Mouse (Mus musculus): Measurements from ENCODE around the gene Apcs. TPM values are rescaled to one million over a fixed set of nuclear protein-coding genes. Genes with fewer than 3 reads are reported as not detected.

Gene Apcs
- polyA plus RNA-seq (2015; fragmentation: Nextera tagmentation; extraction: Ambion mirVana) = 3.2 and 4.6 TPM in 2 replicates

DNA sequence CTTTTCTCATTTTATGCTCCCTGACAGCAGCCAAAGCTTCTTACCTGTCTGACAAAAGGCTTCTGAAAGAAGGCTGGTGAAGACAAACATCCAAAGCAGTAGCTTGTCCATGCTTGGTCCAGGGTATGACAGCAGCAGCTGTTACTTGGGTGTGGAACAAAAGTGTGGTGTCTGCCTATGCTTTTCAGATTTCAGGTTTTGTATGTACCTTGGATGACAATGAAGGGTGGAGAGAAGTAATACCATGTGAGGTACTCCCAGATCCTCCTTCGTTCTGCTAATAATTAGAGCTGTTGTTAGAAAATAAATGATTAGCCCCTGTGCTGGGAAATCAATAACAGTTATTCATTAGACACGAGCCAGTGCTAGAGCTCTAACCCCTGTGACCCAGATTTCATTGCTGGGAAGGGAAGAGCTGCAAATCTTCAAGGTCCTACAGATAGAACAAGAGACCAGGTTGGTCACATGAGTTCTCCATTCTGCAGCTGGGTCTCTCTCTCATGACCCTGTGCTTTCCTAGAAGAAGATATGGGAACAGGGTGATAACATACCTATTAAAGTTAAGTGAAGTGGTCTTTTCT lies at the start of gene Apcs:
Gene Apcs, minus strand, starts transcription at position 265 of the 581 bp plus-strand sequence.
- Histone ChIP-seq H3K27ac (ENCODE audit: low read length) (no peak within 1 kb of the TSS), H3K36me3 (ENCODE audit: insufficient read depth, low read length) (no peaks in the 10 kb centered on the region), H3K4me3 (ENCODE audit: low read length) (no peak within 1 kb of the TSS), H3K9me3 (ENCODE audit: low read length) (no peaks in the 10 kb centered on the region), H3K4me1 (ENCODE audit: insufficient read depth, low read length) (no peaks in the 10 kb centered on the region), H3K4me2 (replicated peaks; ENCODE audit: low read depth, low read length) (no peak within 1 kb of the TSS), H3K9ac (replicated peaks; ENCODE audit: low read length) (no peak within 1 kb of the TSS), H3K27me3 (ENCODE audit: insufficient read depth, low read length) (no peaks in the 10 kb centered on the region)
- 65% methylated on average over 2 of the region's 2 CpGs for WGBS
- ATAC-seq (ENCODE audit: low FRiP score, low TSS enrichment) = no peak

DNA sequence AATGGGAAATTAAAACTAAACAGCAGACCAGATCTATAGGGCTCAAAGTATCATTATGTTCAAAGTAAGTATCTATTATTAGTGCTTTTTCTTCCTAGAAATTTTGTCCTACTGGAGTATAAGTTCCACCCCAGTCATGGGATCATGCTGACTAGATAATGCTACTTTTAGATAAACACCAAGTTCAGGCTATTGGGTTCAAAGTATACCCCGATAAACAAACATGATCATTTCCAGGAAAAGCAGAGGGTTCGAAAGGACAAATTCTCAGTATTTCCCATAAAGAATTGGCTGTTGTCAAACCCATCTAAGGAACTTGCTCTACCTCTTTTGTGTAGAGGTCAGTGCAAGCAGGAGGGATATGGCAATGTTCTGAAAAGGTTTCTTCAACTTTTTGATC lies 37.4 kb upstream of the Apcs start:
- Histone ChIP-seq H3K4me1 (ENCODE audit: insufficient read depth, low read length) (no peaks in the 10 kb centered on the region), H3K4me2 (replicated peaks; ENCODE audit: low read depth, low read length) (no peak overlapping the region), H3K9me3 (ENCODE audit: low read length) (no peaks in the 10 kb centered on the region), H3K36me3 (ENCODE audit: insufficient read depth, low read length) (no peaks in the 10 kb centered on the region), H3K4me3 (ENCODE audit: low read length) (no peak overlapping the region), H3K27ac (ENCODE audit: low read length) (no peak overlapping the region), H3K9ac (replicated peaks; ENCODE audit: low read length) (no peak overlapping the region), H3K27me3 (ENCODE audit: insufficient read depth, low read length) (no peaks in the 10 kb centered on the region)
- ATAC-seq (ENCODE audit: low FRiP score, low TSS enrichment) = no peak
- WGBS = 92% methylated on average over 2 of the region's 2 CpGs

DNA sequence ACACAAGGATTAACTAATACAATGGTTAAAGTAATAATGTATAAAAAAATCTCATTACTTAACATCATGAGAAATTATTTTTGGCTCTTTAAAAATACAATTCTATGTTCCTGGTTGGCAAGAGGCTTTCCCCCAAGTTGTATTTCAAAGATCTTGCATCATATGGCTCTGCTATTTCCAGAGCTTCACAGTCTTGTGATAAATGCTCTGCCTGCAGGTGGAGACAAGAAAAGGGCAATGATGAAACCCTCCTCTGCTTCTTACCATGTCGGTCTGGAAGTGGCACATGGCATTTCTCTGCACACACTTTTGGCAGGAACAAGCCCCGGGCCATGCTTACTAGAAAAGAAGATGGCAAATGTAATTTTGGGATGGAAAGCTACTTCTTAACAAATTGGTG lies 23.6 kb upstream of the Apcs start:
- H3K36me3 ChIP-seq (ENCODE audit: insufficient read depth, low read length) = no peaks in the 10 kb centered on the region
- H3K4me3 ChIP-seq (ENCODE audit: low read length) = no peak overlapping the region

DNA sequence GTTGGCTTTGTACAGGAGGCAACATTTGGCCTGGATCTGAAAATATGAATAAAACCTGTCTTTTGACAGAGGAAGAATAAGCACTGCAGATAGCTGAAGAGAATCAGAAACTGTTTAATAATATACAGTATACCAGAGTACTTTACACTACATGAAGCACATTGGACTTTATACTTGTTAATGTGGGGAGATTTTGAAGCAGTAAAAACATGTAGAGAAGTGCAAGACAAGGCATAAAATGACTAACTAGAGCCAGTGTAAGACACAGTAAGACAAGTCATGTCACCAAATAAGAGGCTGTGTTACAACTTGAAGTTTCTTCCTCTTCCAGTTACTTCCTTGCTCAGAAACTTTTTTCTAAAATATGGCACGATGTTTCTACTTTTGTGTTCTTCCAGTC lies 22.3 kb upstream of the Apcs start:
- Histone ChIP-seq H3K9me3 (ENCODE audit: low read length) (no peaks in the 10 kb centered on the region), H3K27me3 (ENCODE audit: insufficient read depth, low read length) (no peaks in the 10 kb centered on the region), H3K36me3 (ENCODE audit: insufficient read depth, low read length) (no peaks in the 10 kb centered on the region), H3K9ac (replicated peaks; ENCODE audit: low read length) (no peak overlapping the region), H3K27ac (ENCODE audit: low read length) (no peak overlapping the region), H3K4me2 (replicated peaks; ENCODE audit: low read depth, low read length) (no peak overlapping the region), H3K4me1 (ENCODE audit: insufficient read depth, low read length) (no peaks in the 10 kb centered on the region), H3K4me3 (ENCODE audit: low read length) (no peak overlapping the region)
- ATAC-seq (ENCODE audit: low FRiP score, low TSS enrichment) = no peak
- 79% methylated on average over 1 of the region's 1 CpGs for WGBS

More for the DNA sequence above, 23.6 kb upstream of the Apcs start:
- Histone ChIP-seq H3K4me2 (replicated peaks; ENCODE audit: low read depth, low read length) (no peak overlapping the region), H3K27me3 (ENCODE audit: insufficient read depth, low read length) (no peaks in the 10 kb centered on the region), H3K4me1 (ENCODE audit: insufficient read depth, low read length) (no peaks in the 10 kb centered on the region), H3K27ac (ENCODE audit: low read length) (no peak overlapping the region), H3K9ac (replicated peaks; ENCODE audit: low read length) (no peak overlapping the region), H3K9me3 (ENCODE audit: low read length) (no peaks in the 10 kb centered on the region)
- no peak for ATAC-seq (ENCODE audit: low FRiP score, low TSS enrichment)
- WGBS = 82% methylated on average over 2 of the region's 2 CpGs

DNA sequence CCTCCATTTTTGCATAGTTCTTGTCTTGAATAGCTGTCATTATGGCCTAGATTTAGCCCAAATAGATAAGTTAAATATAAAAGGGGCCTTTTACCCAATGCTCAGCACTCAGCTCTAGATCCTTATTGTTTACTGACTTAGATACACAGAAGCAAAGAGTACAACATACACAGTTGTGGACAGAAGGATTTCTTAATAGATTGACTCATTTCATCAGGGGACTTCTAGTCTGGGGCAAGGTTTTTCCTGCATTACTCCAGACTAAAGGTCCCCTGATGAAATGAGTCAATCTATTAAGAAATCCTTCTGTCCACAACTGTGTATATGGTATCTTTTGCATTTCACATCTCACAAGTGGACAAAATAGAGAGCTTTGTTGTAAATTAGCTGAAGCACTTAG lies 8.5 kb upstream of the Apcs start:
- no peaks in the 10 kb centered on the region for H3K4me1 ChIP-seq (ENCODE audit: insufficient read depth, low read length)
- H3K9ac ChIP-seq (replicated peaks; ENCODE audit: low read length) = no peak overlapping the region
- ATAC-seq (ENCODE audit: low FRiP score, low TSS enrichment) = no peak
- no peaks in the 10 kb centered on the region for H3K27me3 ChIP-seq (ENCODE audit: insufficient read depth, low read length)
- H3K4me2 ChIP-seq (replicated peaks; ENCODE audit: low read depth, low read length) = no peak overlapping the region
- H3K9me3 ChIP-seq (ENCODE audit: low read length) = no peaks in the 10 kb centered on the region
- H3K36me3 ChIP-seq (ENCODE audit: insufficient read depth, low read length) = no peaks in the 10 kb centered on the region
- H3K27ac ChIP-seq (ENCODE audit: low read length) = no peak overlapping the region
- H3K4me3 ChIP-seq (ENCODE audit: low read length) = no peak overlapping the region

DNA sequence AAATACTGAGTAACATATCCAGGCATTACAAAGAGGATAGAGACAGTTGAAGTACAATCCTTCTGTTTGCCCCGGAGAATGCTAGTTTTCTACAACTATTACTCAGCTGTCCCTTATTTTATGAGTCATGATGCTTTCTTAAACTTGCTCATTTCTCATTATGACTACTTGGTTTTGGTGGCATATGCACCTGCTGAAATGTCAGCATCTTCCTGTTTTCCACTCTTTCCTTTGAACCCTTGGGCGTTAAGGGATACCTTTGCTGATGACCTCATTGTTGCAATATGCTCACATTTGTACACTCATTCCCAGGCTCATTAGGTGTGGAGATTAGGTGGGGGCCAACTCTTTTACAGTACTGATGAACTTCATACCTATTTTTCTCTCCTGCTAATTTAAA lies 594 bp upstream of the Apcs start:
- H3K27me3 ChIP-seq (ENCODE audit: insufficient read depth, low read length) = no peaks in the 10 kb centered on the region
- H3K4me2 ChIP-seq (replicated peaks; ENCODE audit: low read depth, low read length) = no peak overlapping the region
- H3K36me3 ChIP-seq (ENCODE audit: insufficient read depth, low read length) = no peaks in the 10 kb centered on the region
- ATAC-seq (ENCODE audit: low FRiP score, low TSS enrichment) = no peak
- H3K9ac ChIP-seq (replicated peaks; ENCODE audit: low read length) = no peak overlapping the region
- H3K4me1 ChIP-seq (ENCODE audit: insufficient read depth, low read length) = no peaks in the 10 kb centered on the region
- no peak overlapping the region for H3K4me3 ChIP-seq (ENCODE audit: low read length)
- H3K27ac ChIP-seq (ENCODE audit: low read length) = no peak overlapping the region
- WGBS = 83% methylated on average over 2 of the region's 2 CpGs
- no peaks in the 10 kb centered on the region for H3K9me3 ChIP-seq (ENCODE audit: low read length)

GRCm38 (mm10) chr1:172876675-172877074 lies 18.2 kb downstream of the Apcs start:
- Histone ChIP-seq H3K9ac (replicated peaks; ENCODE audit: low read length) (no peak overlapping the region), H3K27me3 (ENCODE audit: insufficient read depth, low read length) (no peaks in the 10 kb centered on the region), H3K4me3 (ENCODE audit: low read length) (no peak overlapping the region), H3K4me1 (ENCODE audit: insufficient read depth, low read length) (no peaks in the 10 kb centered on the region), H3K27ac (ENCODE audit: low read length) (no peak overlapping the region), H3K36me3 (ENCODE audit: insufficient read depth, low read length) (no peaks in the 10 kb centered on the region), H3K4me2 (replicated peaks; ENCODE audit: low read depth, low read length) (no peak overlapping the region), H3K9me3 (ENCODE audit: low read length) (no peaks in the 10 kb centered on the region)
- WGBS = 61% methylated on average over 1 of the region's 1 CpGs
- ATAC-seq (ENCODE audit: low FRiP score, low TSS enrichment) = 0 out of 2 replicates have a peak, but pooled peaks have one; percentile 27

DNA sequence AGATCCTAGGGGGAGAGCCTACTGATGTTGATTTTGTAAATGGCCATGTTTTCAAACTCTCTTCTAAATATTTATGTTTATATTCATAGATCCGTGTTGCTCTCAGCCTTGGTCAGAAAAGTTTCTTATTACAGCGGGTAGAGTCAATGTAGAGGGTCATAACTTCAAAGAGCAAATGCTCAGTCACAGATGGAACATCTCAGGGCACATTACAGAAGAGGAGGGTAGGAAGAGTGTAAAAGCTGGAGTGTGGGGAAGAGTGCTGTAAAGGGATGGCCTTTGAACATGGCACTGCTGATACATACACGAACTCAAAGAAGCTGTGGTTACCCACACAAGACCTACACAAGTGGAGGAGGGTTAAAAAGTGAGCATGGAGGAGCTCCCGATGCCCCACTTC lies 19.6 kb downstream of the Apcs start:
- no peaks in the 10 kb centered on the region for H3K9me3 ChIP-seq (ENCODE audit: low read length)

GRCm38 (mm10) chr1:172848171-172848570 lies 46.7 kb downstream of the Apcs start:
- ATAC-seq (ENCODE audit: low FRiP score, low TSS enrichment) = no peak
- H3K27ac ChIP-seq (ENCODE audit: low read length) = no peak overlapping the region
- H3K4me3 ChIP-seq (ENCODE audit: low read length) = no peak overlapping the region
- WGBS = 88% methylated on average over 2 of the region's 2 CpGs
- H3K9ac ChIP-seq (replicated peaks; ENCODE audit: low read length) = no peak overlapping the region
- no peaks in the 10 kb centered on the region for H3K4me1 ChIP-seq (ENCODE audit: insufficient read depth, low read length)
- H3K36me3 ChIP-seq (ENCODE audit: insufficient read depth, low read length) = no peaks in the 10 kb centered on the region
- H3K27me3 ChIP-seq (ENCODE audit: insufficient read depth, low read length) = no peaks in the 10 kb centered on the region
- no peaks in the 10 kb centered on the region for H3K9me3 ChIP-seq (ENCODE audit: low read length)
- no peak overlapping the region for H3K4me2 ChIP-seq (replicated peaks; ENCODE audit: low read depth, low read length)

More for the DNA sequence above, 19.6 kb downstream of the Apcs start:
- no peak overlapping the region for H3K4me3 ChIP-seq (ENCODE audit: low read length)
- 69% methylated on average over 4 of the region's 4 CpGs for WGBS
- no peak for ATAC-seq (ENCODE audit: low FRiP score, low TSS enrichment)
- no peak overlapping the region for H3K4me2 ChIP-seq (replicated peaks; ENCODE audit: low read depth, low read length)
- H3K9ac ChIP-seq (replicated peaks; ENCODE audit: low read length) = no peak overlapping the region
- H3K27me3 ChIP-seq (ENCODE audit: insufficient read depth, low read length) = no peaks in the 10 kb centered on the region
- no peaks in the 10 kb centered on the region for H3K4me1 ChIP-seq (ENCODE audit: insufficient read depth, low read length)
- no peaks in the 10 kb centered on the region for H3K36me3 ChIP-seq (ENCODE audit: insufficient read depth, low read length)
- no peak overlapping the region for H3K27ac ChIP-seq (ENCODE audit: low read length)

DNA sequence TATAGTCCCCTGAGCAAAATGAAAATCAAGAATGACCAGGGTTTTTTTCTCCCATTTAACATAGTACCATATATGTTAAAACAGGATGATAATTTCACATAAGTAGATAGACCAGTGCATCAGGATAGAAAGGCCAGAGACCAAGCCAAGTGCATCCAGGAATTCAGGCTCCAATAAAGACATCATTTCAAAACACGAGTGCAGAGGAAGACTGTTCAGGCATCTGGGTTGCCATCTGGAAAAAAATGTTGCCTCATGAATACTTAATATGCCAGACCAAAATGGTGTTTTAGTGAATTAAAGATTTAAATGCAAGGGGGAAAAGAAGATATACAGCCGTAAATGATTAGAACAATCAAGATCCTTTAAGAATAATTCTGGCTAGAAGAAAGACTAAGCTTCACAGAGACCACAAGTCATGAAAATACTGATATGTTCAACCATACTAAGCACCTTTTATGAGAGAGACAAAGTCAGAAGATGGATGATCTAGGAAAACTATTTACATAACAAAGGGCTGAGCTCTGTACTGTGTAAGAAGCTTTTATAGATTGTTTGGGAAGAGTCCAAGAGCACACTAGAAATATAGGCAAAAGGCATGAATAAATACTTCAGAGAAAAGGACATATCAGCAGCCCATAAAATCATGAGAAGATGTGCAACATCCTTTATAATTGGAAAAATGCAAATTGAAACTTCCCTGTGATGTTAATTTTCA lies 47.6 kb downstream of the Apcs start:
- no peaks in the 10 kb centered on the region for H3K4me1 ChIP-seq (ENCODE audit: insufficient read depth, low read length)
- H3K27ac ChIP-seq (ENCODE audit: low read length) = no peak overlapping the region
- H3K27me3 ChIP-seq (ENCODE audit: insufficient read depth, low read length) = no peaks in the 10 kb centered on the region
- no peak overlapping the region for H3K9ac ChIP-seq (replicated peaks; ENCODE audit: low read length)
- H3K36me3 ChIP-seq (ENCODE audit: insufficient read depth, low read length) = no peaks in the 10 kb centered on the region
- ATAC-seq (ENCODE audit: low FRiP score, low TSS enrichment) = no peak
- H3K9me3 ChIP-seq (ENCODE audit: low read length) = no peaks in the 10 kb centered on the region
- no peak overlapping the region for H3K4me2 ChIP-seq (replicated peaks; ENCODE audit: low read depth, low read length)
- H3K4me3 ChIP-seq (ENCODE audit: low read length) = no peak overlapping the region
- 79% methylated on average over 2 of the region's 2 CpGs for WGBS

Measured in kidney, embryonic 16.5 days (tissue).